Mouse (Mus musculus) intestine, embryonic 16.5 days (tissue): ENCODE measurements at regions not wholly inside any gene's neighbourhood (a gene's known extent, or its start where the extent isn't known, plus 50 kb on each side); places are given as distances from the start of the nearest gene placed in this dataset.

Experiments used
- ATAC-seq: fragments of 200-750 bp; cut with Nextera tagmentation; 2 replicates; pipeline ENCODE4 v1.8.0; 2017; ENCODE audit warnings: moderate TSS enrichment, moderate library complexity
- H3K27ac ChIP-seq: fragments of 300-500 bp; sonication (generic); 2 replicates; pipeline ENCODE4 v1.5.1; 2014; ENCODE audit warnings: mild to moderate bottlenecking, low read length
- H3K27me3 ChIP-seq: fragments of 300-500 bp; sonication (generic); replicated peaks from 2 replicates; pipeline ENCODE4 v1.6.1; 2014; ENCODE audit warnings: low read length, control low read depth, mixed read lengths; ENCODE audit not compliant: control insufficient read depth, insufficient read depth
- H3K36me3 ChIP-seq: fragments of 300-500 bp; sonication (generic); 2 replicates; pipeline ENCODE4 v1.6.1; 2014; ENCODE audit warnings: low read length, control low read depth; ENCODE audit not compliant: control insufficient read depth, insufficient read depth
- H3K4me1 ChIP-seq: fragments of 300-500 bp; sonication (generic); 2 replicates; pipeline ENCODE4 v1.6.1; 2014; ENCODE audit warnings: low read length, control low read depth, mixed read lengths; ENCODE audit not compliant: control insufficient read depth, insufficient read depth
- H3K4me2 ChIP-seq: fragments of 300-500 bp; sonication (generic); 2 replicates; pipeline ENCODE4 v1.6.1; 2014; ENCODE audit warnings: low read depth, low read length, control low read depth
- H3K4me3 ChIP-seq: fragments of 300-500 bp; sonication (generic); 2 replicates; pipeline ENCODE4 v1.5.1; 2014; ENCODE audit warnings: mild to moderate bottlenecking, low read length
- H3K9ac ChIP-seq: fragments of 300-500 bp; sonication (generic); 2 replicates; pipeline ENCODE4 v1.6.1; 2014; ENCODE audit warnings: low read depth, low read length
- H3K9me3 ChIP-seq: fragments of 300-500 bp; sonication (generic); 2 replicates; pipeline ENCODE4 v1.6.1; 2016; ENCODE audit warnings: low read length, control low read depth; ENCODE audit not compliant: control insufficient read depth
- WGBS: fragments of 180-500 bp; shearing (Covaris S2); extraction: QIAGEN DNeasy Blood & Tissue Kit; methylation state at CpG from one replicate; pipeline ENCODE4 v1.1.7; 2014; 5-methylcytosine and 5-hydroxymethylcytosine counted together

- no peak overlapping the region for H3K9ac ChIP-seq
- no peak overlapping the region for H3K4me3 ChIP-seq
- no peak overlapping the region for H3K4me2 ChIP-seq
- H3K36me3 ChIP-seq: no peaks in the 10 kb centered on the region
- H3K27me3 ChIP-seq: no peaks in the 10 kb centered on the region
- no peaks in the 10 kb centered on the region for H3K9me3 ChIP-seq
- H3K27ac ChIP-seq: no peak overlapping the region
- no peaks in the 10 kb centered on the region for H3K4me1 ChIP-seq
- no peak for ATAC-seq
- 71% methylated on average over 3 of the region's 3 CpGs for whole genome bisulfite sequencing
Observed at GRCm38 (mm10) chr14:61980581-61980980, 311.8 kb upstream of the Rnaseh2b start.

- 66% methylated on average over 3 of the region's 3 CpGs for WGBS
- Histone ChIP-seq H3K27ac (no peak overlapping the region), H3K27me3 (no peaks in the 10 kb centered on the region), H3K4me1 (no peaks in the 10 kb centered on the region), H3K36me3 (no peaks in the 10 kb centered on the region), H3K9ac (no peak overlapping the region), H3K4me2 (no peak overlapping the region), H3K9me3 (no peaks in the 10 kb centered on the region), H3K4me3 (no peak overlapping the region)
- no peak for ATAC-seq
Observed at GRCm38 (mm10) chr14:61985575-61985974, 306.8 kb upstream of the Rnaseh2b start.

- 78% methylated on average over 13 of the region's 13 CpGs for WGBS
- no peak overlapping the region for H3K4me3 ChIP-seq
- H3K27ac ChIP-seq: no peak overlapping the region
- no peak for ATAC-seq
- H3K36me3 ChIP-seq: no peaks in the 10 kb centered on the region
- H3K9ac ChIP-seq: no peak overlapping the region
- no peaks in the 10 kb centered on the region for H3K27me3 ChIP-seq
- no peak overlapping the region for H3K4me2 ChIP-seq
- H3K4me1 ChIP-seq: no peaks in the 10 kb centered on the region
- no peaks in the 10 kb centered on the region for H3K9me3 ChIP-seq
Observed at GRCm38 (mm10) chr14:61986203-61986602, 306.2 kb upstream of the Rnaseh2b start.

- no peak overlapping the region for H3K9ac ChIP-seq
- H3K4me1 ChIP-seq: no peaks in the 10 kb centered on the region
- no peaks in the 10 kb centered on the region for H3K9me3 ChIP-seq
- 76% methylated on average over 1 of the region's 1 CpGs for WGBS
- H3K27ac ChIP-seq: no peak overlapping the region
- no peak overlapping the region for H3K4me3 ChIP-seq
- ATAC-seq: no peak
- H3K27me3 ChIP-seq: no peaks in the 10 kb centered on the region
- no peak overlapping the region for H3K4me2 ChIP-seq
- no peaks in the 10 kb centered on the region for H3K36me3 ChIP-seq
Observed at GRCm38 (mm10) chr14:61995253-61995652, 297.1 kb upstream of the Rnaseh2b start.

- Histone ChIP-seq H3K4me3 (no peak overlapping the region), H3K27me3 (no peaks in the 10 kb centered on the region), H3K36me3 (no peaks in the 10 kb centered on the region), H3K4me1 (no peaks in the 10 kb centered on the region), H3K4me2 (no peak overlapping the region), H3K9ac (no peak overlapping the region), H3K27ac (no peak overlapping the region), H3K9me3 (no peaks in the 10 kb centered on the region)
- ATAC-seq: no peak
Observed at GRCm38 (mm10) chr14:61997736-61998135, 294.7 kb upstream of the Rnaseh2b start.

- Histone ChIP-seq H3K9ac (no peak overlapping the region), H3K27ac (no peak overlapping the region), H3K4me3 (no peak overlapping the region), H3K36me3 (no peaks in the 10 kb centered on the region), H3K4me2 (no peak overlapping the region), H3K4me1 (no peaks in the 10 kb centered on the region), H3K27me3 (no peaks in the 10 kb centered on the region), H3K9me3 (no peaks in the 10 kb centered on the region)
- ATAC-seq: no peak
- 75% methylated on average over 3 of the region's 3 CpGs for WGBS
Observed at GRCm38 (mm10) chr14:61998259-61998658, 294.1 kb upstream of the Rnaseh2b start.

- Histone ChIP-seq H3K36me3 (no peaks in the 10 kb centered on the region), H3K4me3 (no peak overlapping the region), H3K27me3 (no peaks in the 10 kb centered on the region), H3K27ac (no peak overlapping the region), H3K4me1 (no peaks in the 10 kb centered on the region), H3K9ac (no peak overlapping the region), H3K9me3 (no peaks in the 10 kb centered on the region), H3K4me2 (no peak overlapping the region)
- no peak for ATAC-seq
- WGBS: 43% methylated on average over 7 of the region's 7 CpGs
Observed at GRCm38 (mm10) chr14:62001481-62001949, 290.9 kb upstream of the Rnaseh2b start.

GRCm38 (mm10) chr14:62002131-62002530, 290.3 kb upstream of the Rnaseh2b start:
- Histone ChIP-seq H3K27me3 (no peaks in the 10 kb centered on the region), H3K4me1 (no peaks in the 10 kb centered on the region), H3K9me3 (no peaks in the 10 kb centered on the region), H3K27ac (no peak overlapping the region), H3K36me3 (no peaks in the 10 kb centered on the region), H3K4me2 (no peak overlapping the region), H3K4me3 (no peak overlapping the region), H3K9ac (no peak overlapping the region)
- WGBS: 67% methylated on average over 5 of the region's 5 CpGs
- ATAC-seq: no peak

GRCm38 (mm10) chr14:62003013-62003781, 289.2 kb upstream of the Rnaseh2b start:
- no peak overlapping the region for H3K4me3 ChIP-seq
- no peak overlapping the region for H3K27ac ChIP-seq
- no peak for ATAC-seq
- H3K27me3 ChIP-seq: no peaks in the 10 kb centered on the region
- H3K9ac ChIP-seq: no peak overlapping the region
- no peaks in the 10 kb centered on the region for H3K4me1 ChIP-seq
- no peaks in the 10 kb centered on the region for H3K9me3 ChIP-seq
- H3K4me2 ChIP-seq: no peak overlapping the region
- no peaks in the 10 kb centered on the region for H3K36me3 ChIP-seq
- whole genome bisulfite sequencing: 64% methylated on average over 16 of the region's 16 CpGs

GRCm38 (mm10) chr14:62003797-62004196, 288.6 kb upstream of the Rnaseh2b start:
- H3K27ac ChIP-seq: no peak overlapping the region
- H3K9me3 ChIP-seq: no peaks in the 10 kb centered on the region
- H3K4me2 ChIP-seq: no peak overlapping the region
- no peaks in the 10 kb centered on the region for H3K36me3 ChIP-seq
- H3K9ac ChIP-seq: no peak overlapping the region
- H3K4me3 ChIP-seq: no peak overlapping the region
- no peaks in the 10 kb centered on the region for H3K27me3 ChIP-seq
- H3K4me1 ChIP-seq: no peaks in the 10 kb centered on the region
- WGBS: 84% methylated on average over 2 of the region's 2 CpGs
- no peak for ATAC-seq
